In genomic region chr5:122103075-122103474, GRCm38 (mm10) we compare ENCODE assay signal across 9 mouse cellular contexts. TPM values are rescaled to one million over a fixed set of nuclear protein-coding genes. Genes with fewer than 3 reads are reported as not detected.
A peak's percentile ranks its signal among the peaks of the same experiment; 100 is the strongest.
DNase-seq lines count a peak whose midpoint lies in the region; ATAC-seq and TF ChIP-seq lines count a peak whose summit lies in the region.
"Had no signal": no experiment of that assay in that cellular context is flagged by ENCODE, and none has a peak within 500 bp of the region (broad histone marks: within the 10 kb centered on the region; RNA-seq: fewer than 3 reads in every experiment).

No protein-coding gene starts in this region.

- no peaks in the 10 kb centered on the region for H3K79me2 ChIP-seq in MEL (ENCODE audit: control insufficient read depth, insufficient read depth, low read length, poor library complexity)

- peaks cover 9% of the 10 kb centered on the region for H3K4me1 ChIP-seq in kidney, embryonic 15.5 days
- H3K4me1 ChIP-seq in MEL (ENCODE audit: control insufficient read depth in 1 of 2, insufficient read depth in 2 of 2, low read length in 2 of 2): no peaks in the 10 kb centered on the region; a peak in 3 of 4 replicates
- peaks cover 4% of the 10 kb centered on the region; the same call in 1 of the 2 replicates for H3K4me1 ChIP-seq in limb, embryonic 14.5 days (ENCODE audit: control insufficient read depth, insufficient read depth, low read length)

- H3K36me3 ChIP-seq in kidney, embryonic 15.5 days: no peaks in the 10 kb centered on the region
- H3K36me3 ChIP-seq in MEL (ENCODE audit: control insufficient read depth in 1 of 2, insufficient read depth in 2 of 2, low read length in 2 of 2): no peaks in the 10 kb centered on the region
- H3K36me3 ChIP-seq in limb, embryonic 14.5 days (ENCODE audit: control insufficient read depth, insufficient read depth, low read length): no peaks in the 10 kb centered on the region

- TF ChIP-seq CTCF in MEL (IDR thresholded peaks at IDR 0.05 in 2 of 3, conservative IDR thresholded peaks at IDR 0.05 in 1 of 3; ENCODE audit: control insufficient read depth in 1 of 3, insufficient read depth in 1 of 3, low read depth in 2 of 3, low read length in 3 of 3, poor library complexity in 1 of 3, severe bottlenecking in 1 of 3): no peak

- no peak for DNase-seq in kidney, adult 8-10 months
- DNase-seq in MEL (ENCODE audit: low read depth, low spot score): peak; percentile 80
- DNase-seq in limb, embryonic 14.5 days (ENCODE audit: low spot score): no peak
- no peak for DNase-seq in urinary bladder, adult 2 months (ENCODE audit: low spot score)
- no peak for DNase-seq in spleen, postnatal 4 days (ENCODE audit: low spot score in 2 of 2)
- DNase-seq in thymus, postnatal 0 days (ENCODE audit: low spot score): no peak

- 38% methylated on average over 12 of the region's 12 CpGs for WGBS in kidney, embryonic 15.5 days
- 35% methylated on average over 12 of the region's 12 CpGs for WGBS in limb, embryonic 14.5 days

- H3K9me3 ChIP-seq in kidney, embryonic 15.5 days (replicated peaks): no peaks in the 10 kb centered on the region
- H3K9me3 ChIP-seq in MEL (replicated peaks; ENCODE audit: insufficient read depth, low read length): no peaks in the 10 kb centered on the region
- no peaks in the 10 kb centered on the region for H3K9me3 ChIP-seq in limb, embryonic 14.5 days (ENCODE audit: control insufficient read depth, low read length)

- no peak for ATAC-seq in kidney, embryonic 15.5 days (replicated peaks; ENCODE audit: low FRiP score)
- ATAC-seq in common myeloid progenitor, adult 5-6 weeks (replicated peaks; ENCODE audit: low read depth, poor library complexity, severe bottlenecking): peak; percentile 65
- no peak for ATAC-seq in limb, embryonic 14.5 days (ENCODE audit: low FRiP score, low read depth)
- ATAC-seq: Patski had no signal

- TF ChIP-seq POLR2A in MEL (IDR thresholded peaks at IDR 0.05; ENCODE audit: control insufficient read depth in 1 of 2, insufficient read depth in 1 of 2, low read depth in 1 of 2, low read length in 2 of 2, poor library complexity in 1 of 2): no peak
- TF ChIP-seq POLR2A in limb, embryonic 14.5 days (IDR thresholded peaks at IDR 0.05; ENCODE audit: borderline replicate concordance, extremely low read depth, insufficient read depth, insufficient read length): no peak

- no peak for TF ChIP-seq RAD21 in MEL (IDR thresholded peaks at IDR 0.05; ENCODE audit: low read depth, low read length)

- no peak for TF ChIP-seq EP300 in MEL (IDR thresholded peaks at IDR 0.05; ENCODE audit: low read depth in 1 of 2, low read length in 2 of 2)

- H3K9ac ChIP-seq in kidney, embryonic 15.5 days: no peak overlapping the region
- H3K9ac ChIP-seq in MEL (ENCODE audit: control insufficient read depth, low read depth, low read length, poor library complexity, severe bottlenecking): peak overlapping the region; percentile 60
- H3K9ac ChIP-seq in limb, embryonic 14.5 days (ENCODE audit: low read depth, low read length, severe bottlenecking): no peak overlapping the region

- peak overlapping the region; percentile 40 for H3K4me2 ChIP-seq in kidney, embryonic 15.5 days
- H3K4me2 ChIP-seq in limb, embryonic 14.5 days (replicated peaks; ENCODE audit: low read depth, low read length, severe bottlenecking): 0 out of 2 replicates have a peak overlapping the region, but pooled peaks have one; percentile 24

- H3K27ac ChIP-seq in kidney, embryonic 15.5 days: no peak overlapping the region
- H3K27ac ChIP-seq in MEL (ENCODE audit: control insufficient read depth, low read depth, low read length): no peak overlapping the region
- H3K27ac ChIP-seq in limb, embryonic 14.5 days (replicated peaks; ENCODE audit: low read depth, low read length): no peak overlapping the region

- H3K27me3 ChIP-seq in kidney, embryonic 15.5 days: peaks cover 32% of the 10 kb centered on the region
- H3K27me3 ChIP-seq in MEL (ENCODE audit: control insufficient read depth in 1 of 2, insufficient read depth in 2 of 2, low read length in 2 of 2): peaks cover 2 to 5% of the 10 kb centered on the region in 2 experiments
- H3K27me3 ChIP-seq in limb, embryonic 14.5 days (ENCODE audit: control insufficient read depth, insufficient read depth, low read length): peaks cover 5% of the 10 kb centered on the region; the same call in 1 of the 2 replicates

- 0 out of 2 replicates have a peak overlapping the region, but pooled peaks have one; percentile 9 for H3K4me3 ChIP-seq in kidney, embryonic 15.5 days (replicated peaks)
- peak overlapping the region; percentile 47 to 65 for H3K4me3 ChIP-seq in MEL (ENCODE audit: control insufficient read depth in 1 of 2, insufficient read depth in 1 of 2, low read depth in 2 of 2, low read length in 2 of 2)
- H3K4me3 ChIP-seq in limb, embryonic 14.5 days (replicated peaks; ENCODE audit: low read length): no peak overlapping the region

TF ChIP-seq in MEL, 35 proteins besides CTCF, POLR2A, EP300 and RAD21 (continues in another document):
- TF ChIP-seq GABPA (IDR thresholded peaks at IDR 0.05; ENCODE audit: low read depth, low read length) (no peak), ETS1 (IDR thresholded peaks at IDR 0.05; ENCODE audit: low read depth, low read length) (no peak), TCF12 (IDR thresholded peaks at IDR 0.05; ENCODE audit: low read depth, low read length) (no peak), MEF2A (IDR thresholded peaks at IDR 0.05; ENCODE audit: extremely low read depth, insufficient replicate concordance, low read depth, low read length, poor library complexity, severe bottlenecking) (no peak), MYC (IDR thresholded peaks at IDR 0.05; ENCODE audit: low read depth, low read length) (no peak), TBP (IDR thresholded peaks at IDR 0.05; ENCODE audit: low read depth, low read length) (no peak), JUND (IDR thresholded peaks at IDR 0.05; ENCODE audit: low read depth, low read length) (no peak), BHLHE40 (IDR thresholded peaks at IDR 0.05; ENCODE audit: borderline replicate concordance, low read depth, low read length) (no peak), TAL1 (IDR thresholded peaks at IDR 0.05; ENCODE audit: low read length) (no peak), ZNF384 (IDR thresholded peaks at IDR 0.05; ENCODE audit: low read depth, low read length) (no peak), SIN3A (IDR thresholded peaks at IDR 0.05; ENCODE audit: low read length) (no peak), E2F4 (IDR thresholded peaks at IDR 0.05; ENCODE audit: borderline replicate concordance, low read depth, low read length) (no peak), POLR2AphosphoS5 (IDR thresholded peaks at IDR 0.05; ENCODE audit: borderline replicate concordance, low read depth, low read length) (no peak), HCFC1 (IDR thresholded peaks at IDR 0.05; ENCODE audit: low read depth, low read length) (no peak), GATA1 (IDR thresholded peaks at IDR 0.05; ENCODE audit: low read depth, low read length) (no peak)

RNA-seq across cellular contexts. Expression of gene Myl2, which starts 2.3 kb away (rescaled TPM):
- polyA plus RNA-seq in kidney, embryonic 15.5 days (2015; fragmentation: Nextera tagmentation; extraction: Ambion mirVana): 0.78 and 2.3 TPM in 2 replicates
- total RNA-seq in MEL (2012; rRNA removed): 0.35 and 0.75 TPM in 2 replicates
- under 1 TPM in 1 of 2 experiments, not detected in 1; 0.54 TPM for polyA plus RNA-seq in MEL (2012; ENCODE audit: insufficient read depth in 1 of 2, insufficient read length in 2 of 2, low read depth in 1 of 2, low replicate concordance in 2 of 2, missing spikeins in 1 of 2)
- not detected in 2 replicates for total RNA-seq in common myeloid progenitor, adult 5-6 weeks (2017)
- polyA plus RNA-seq in limb, embryonic 14.5 days (2012; rRNA removed): 9.9 and 17.1 TPM in 2 replicates
- polyA plus RNA-seq in limb, embryonic 14.5 days (2014; fragmentation: Nextera tagmentation; extraction: Ambion mirVana): 5.3 and 11.2 TPM in 2 replicates
- not detected in 2 replicates for polyA plus RNA-seq in urinary bladder, adult 2 months (2012; rRNA removed)
- polyA plus RNA-seq in thymus, postnatal 0 days (2015; fragmentation: Nextera tagmentation; extraction: Ambion mirVana): 1.3 and 1.7 TPM in 2 replicates
- polyA plus RNA-seq: Patski had no signal

RNA-seq across cellular contexts. Expression of gene Ccdc63, which starts 37.5 kb away (rescaled TPM):
- polyA plus RNA-seq in kidney, embryonic 15.5 days (2015; fragmentation: Nextera tagmentation; extraction: Ambion mirVana): 0.19 TPM in 1 of 2 replicates, not detected in the other
- 1.4 and 1.6 TPM in 2 replicates for total RNA-seq in MEL (2012; rRNA removed)
- 1 to 10 TPM in 1 of 2 experiments, not detected in 1; 4.7 TPM for polyA plus RNA-seq in MEL (2012; ENCODE audit: insufficient read depth in 1 of 2, insufficient read length in 2 of 2, low read depth in 1 of 2, low replicate concordance in 2 of 2, missing spikeins in 1 of 2)
- total RNA-seq in common myeloid progenitor, adult 5-6 weeks (2017): 0.14 and 1.4 TPM in 2 replicates
- 0.09 and 0.21 TPM in 2 replicates for polyA plus RNA-seq in limb, embryonic 14.5 days (2012; rRNA removed)
- not detected in 2 replicates for polyA plus RNA-seq in limb, embryonic 14.5 days (2014; fragmentation: Nextera tagmentation; extraction: Ambion mirVana)
- 0.18 and 0.19 TPM in 2 replicates for polyA plus RNA-seq in urinary bladder, adult 2 months (2012; rRNA removed)
- polyA plus RNA-seq in thymus, postnatal 0 days (2015; fragmentation: Nextera tagmentation; extraction: Ambion mirVana): 0.33 and 0.40 TPM in 2 replicates
- polyA plus RNA-seq: Patski had no signal

RNA-seq across cellular contexts. Expression of gene Cux2, which starts 53.2 kb away (rescaled TPM):
- polyA plus RNA-seq in kidney, embryonic 15.5 days (2015; fragmentation: Nextera tagmentation; extraction: Ambion mirVana): 8.7 and 9.9 TPM in 2 replicates
- 1.2 and 1.4 TPM in 2 replicates for total RNA-seq in MEL (2012; rRNA removed)
- 1 to 10 TPM in 1 of 2 experiments, not detected in 1; 3.5 TPM for polyA plus RNA-seq in MEL (2012; ENCODE audit: insufficient read depth in 1 of 2, insufficient read length in 2 of 2, low read depth in 1 of 2, low replicate concordance in 2 of 2, missing spikeins in 1 of 2)
- not detected in 2 replicates for total RNA-seq in common myeloid progenitor, adult 5-6 weeks (2017)
- 6.1 and 8.2 TPM in 2 replicates for polyA plus RNA-seq in limb, embryonic 14.5 days (2012; rRNA removed)
- 3.0 and 3.2 TPM in 2 replicates for polyA plus RNA-seq in limb, embryonic 14.5 days (2014; fragmentation: Nextera tagmentation; extraction: Ambion mirVana)
- polyA plus RNA-seq in urinary bladder, adult 2 months (2012; rRNA removed): 4.7 and 5.1 TPM in 2 replicates
- polyA plus RNA-seq in thymus, postnatal 0 days (2015; fragmentation: Nextera tagmentation; extraction: Ambion mirVana): 0.14 and 0.17 TPM in 2 replicates

RNA-seq across cellular contexts. Expression of gene Ppp1cc, which starts 55.0 kb away (rescaled TPM):
- 257 and 264 TPM in 2 replicates for polyA plus RNA-seq in kidney, embryonic 15.5 days (2015; fragmentation: Nextera tagmentation; extraction: Ambion mirVana)
- 305 and 329 TPM in 2 replicates for total RNA-seq in MEL (2012; rRNA removed)
- polyA plus RNA-seq in MEL (2012; ENCODE audit: insufficient read depth in 1 of 2, insufficient read length in 2 of 2, low read depth in 1 of 2, low replicate concordance in 2 of 2, missing spikeins in 1 of 2): 100 to 1,000 TPM in 1 of 2 experiments, not detected in 1; 420 TPM
- total RNA-seq in common myeloid progenitor, adult 5-6 weeks (2017): 207 and 220 TPM in 2 replicates
- 273 and 275 TPM in 2 replicates for polyA plus RNA-seq in limb, embryonic 14.5 days (2012; rRNA removed)
- 234 TPM in 2 replicates for polyA plus RNA-seq in limb, embryonic 14.5 days (2014; fragmentation: Nextera tagmentation; extraction: Ambion mirVana)
- 167 and 172 TPM in 2 replicates for polyA plus RNA-seq in urinary bladder, adult 2 months (2012; rRNA removed)
- 321 and 340 TPM in 2 replicates for polyA plus RNA-seq in thymus, postnatal 0 days (2015; fragmentation: Nextera tagmentation; extraction: Ambion mirVana)
